Mouse (Mus musculus): ENCODE measurements at regions not wholly inside any gene's neighbourhood (a gene's known extent, or its start where the extent isn't known, plus 50 kb on each side); places are given as distances from the start of the nearest gene placed in this dataset.

GRCm38 (mm10) chr16:12516834-12517685 lies 533.1 kb downstream of the Shisa9 start:
- TF ChIP-seq EP300 (IDR thresholded peaks at IDR 0.05; ENCODE audit: low read depth) (no peak), CTCF (IDR thresholded peaks at IDR 0.05; ENCODE audit: low read depth) (no peak)
- ATAC-seq (ENCODE audit: insufficient read depth) (no peak), DNase-seq (ENCODE audit: low read depth in 3 of 3, low spot score in 3 of 3) (no peak)
- no peak overlapping the region for H3K9ac ChIP-seq (replicated peaks)
- 48% methylated on average over 8 of the region's 8 CpGs for WGBS (ENCODE audit: insufficient replicate concordance)
- H3K36me3 ChIP-seq (replicated peaks; ENCODE audit: control insufficient read depth, insufficient read depth, low read depth): no peaks in the 10 kb centered on the region
- H3K4me3 ChIP-seq (ENCODE audit: insufficient read depth in 1 of 2, low read depth in 2 of 2, low read length in 2 of 2): no peak overlapping the region
- no peaks in the 10 kb centered on the region for H3K9me3 ChIP-seq (ENCODE audit: control insufficient read depth, low read length)
- no peaks in the 10 kb centered on the region for H3K4me1 ChIP-seq (replicated peaks; ENCODE audit: control insufficient read depth in 2 of 2, insufficient read depth in 2 of 2, low read length in 1 of 2)
- H3K27me3 ChIP-seq (ENCODE audit: control insufficient read depth, insufficient read depth, low read length): no peaks in the 10 kb centered on the region
- no peak overlapping the region for H3K27ac ChIP-seq
- no peak overlapping the region for H3K4me2 ChIP-seq (ENCODE audit: low read depth)

GRCm38 (mm10) chr16:12518264-12518663 lies 534.4 kb downstream of the Shisa9 start:
- WGBS (ENCODE audit: insufficient replicate concordance): 56% methylated on average over 7 of the region's 7 CpGs
- no peak for DNase-seq (ENCODE audit: low read depth in 3 of 3, low spot score in 3 of 3)
- H3K4me3 ChIP-seq (ENCODE audit: insufficient read depth in 1 of 2, low read depth in 2 of 2, low read length in 2 of 2): no peak overlapping the region
- no peak for TF ChIP-seq CTCF (IDR thresholded peaks at IDR 0.05; ENCODE audit: low read depth)
- no peak for TF ChIP-seq EP300 (IDR thresholded peaks at IDR 0.05; ENCODE audit: low read depth)
- no peaks in the 10 kb centered on the region for H3K27me3 ChIP-seq (ENCODE audit: control insufficient read depth, insufficient read depth, low read length)
- H3K9ac ChIP-seq (replicated peaks): no peak overlapping the region
- H3K4me1 ChIP-seq (replicated peaks; ENCODE audit: control insufficient read depth in 2 of 2, insufficient read depth in 2 of 2, low read length in 1 of 2): no peaks in the 10 kb centered on the region
- no peak overlapping the region for H3K27ac ChIP-seq
- H3K36me3 ChIP-seq (replicated peaks; ENCODE audit: control insufficient read depth, insufficient read depth, low read depth): no peaks in the 10 kb centered on the region
- no peaks in the 10 kb centered on the region for H3K9me3 ChIP-seq (ENCODE audit: control insufficient read depth, low read length)
- H3K4me2 ChIP-seq (ENCODE audit: low read depth): no peak overlapping the region
- ATAC-seq (ENCODE audit: insufficient read depth): no peak

GRCm38 (mm10) chr16:12521711-12522476 lies 538.0 kb downstream of the Shisa9 start:
- Histone ChIP-seq H3K27ac (no peak overlapping the region), H3K4me1 (replicated peaks; ENCODE audit: control insufficient read depth in 2 of 2, insufficient read depth in 2 of 2, low read length in 1 of 2) (no peaks in the 10 kb centered on the region), H3K36me3 (replicated peaks; ENCODE audit: control insufficient read depth, insufficient read depth, low read depth) (no peaks in the 10 kb centered on the region), H3K27me3 (ENCODE audit: control insufficient read depth, insufficient read depth, low read length) (no peaks in the 10 kb centered on the region), H3K4me3 (ENCODE audit: insufficient read depth in 1 of 2, low read depth in 2 of 2, low read length in 2 of 2) (no peak overlapping the region), H3K9ac (replicated peaks) (no peak overlapping the region), H3K9me3 (ENCODE audit: control insufficient read depth, low read length) (no peaks in the 10 kb centered on the region), H3K4me2 (ENCODE audit: low read depth) (no peak overlapping the region)
- WGBS (ENCODE audit: insufficient replicate concordance): 57% methylated on average over 3 of the region's 3 CpGs
- DNase-seq (ENCODE audit: low read depth in 3 of 3, low spot score in 3 of 3): no peak
- TF ChIP-seq EP300 (IDR thresholded peaks at IDR 0.05; ENCODE audit: low read depth): no peak
- no peak for TF ChIP-seq CTCF (IDR thresholded peaks at IDR 0.05; ENCODE audit: low read depth)
- ATAC-seq (ENCODE audit: insufficient read depth): no peak

- H3K9ac ChIP-seq (replicated peaks): no peak overlapping the region
- H3K27me3 ChIP-seq (ENCODE audit: control insufficient read depth, insufficient read depth, low read length): no peaks in the 10 kb centered on the region
- no peak overlapping the region for H3K4me2 ChIP-seq (ENCODE audit: low read depth)
- no peaks in the 10 kb centered on the region for H3K9me3 ChIP-seq (ENCODE audit: control insufficient read depth, low read length)
- no peaks in the 10 kb centered on the region for H3K36me3 ChIP-seq (replicated peaks; ENCODE audit: control insufficient read depth, insufficient read depth, low read depth)
- no peak overlapping the region for H3K27ac ChIP-seq
- no peaks in the 10 kb centered on the region for H3K4me1 ChIP-seq (replicated peaks; ENCODE audit: control insufficient read depth in 2 of 2, insufficient read depth in 2 of 2, low read length in 1 of 2)
- no peak for TF ChIP-seq EP300 (IDR thresholded peaks at IDR 0.05; ENCODE audit: low read depth)
- TF ChIP-seq CTCF (IDR thresholded peaks at IDR 0.05; ENCODE audit: low read depth): no peak
- no peak overlapping the region for H3K4me3 ChIP-seq (ENCODE audit: insufficient read depth in 1 of 2, low read depth in 2 of 2, low read length in 2 of 2)
- ATAC-seq (ENCODE audit: insufficient read depth) (no peak), DNase-seq (ENCODE audit: low read depth in 3 of 3, low spot score in 3 of 3) (no peak)
Observed at GRCm38 (mm10) chr16:12548462-12548861, 561.0 kb upstream of the Ercc4 start.

GRCm38 (mm10) chr16:12588889-12589288 lies 520.6 kb upstream of the Ercc4 start:
- DNase-seq (ENCODE audit: low read depth in 3 of 3, low spot score in 3 of 3) (no peak), ATAC-seq (ENCODE audit: insufficient read depth) (no peak)
- no peaks in the 10 kb centered on the region for H3K4me1 ChIP-seq (replicated peaks; ENCODE audit: control insufficient read depth in 2 of 2, insufficient read depth in 2 of 2, low read length in 1 of 2)
- no peak overlapping the region for H3K4me3 ChIP-seq (ENCODE audit: insufficient read depth in 1 of 2, low read depth in 2 of 2, low read length in 2 of 2)
- H3K27ac ChIP-seq: no peak overlapping the region
- no peaks in the 10 kb centered on the region for H3K36me3 ChIP-seq (replicated peaks; ENCODE audit: control insufficient read depth, insufficient read depth, low read depth)
- H3K9me3 ChIP-seq (ENCODE audit: control insufficient read depth, low read length): no peaks in the 10 kb centered on the region
- TF ChIP-seq CTCF (IDR thresholded peaks at IDR 0.05; ENCODE audit: low read depth) (peak; percentile 42), EP300 (IDR thresholded peaks at IDR 0.05; ENCODE audit: low read depth) (no peak)
- H3K27me3 ChIP-seq (ENCODE audit: control insufficient read depth, insufficient read depth, low read length): no peaks in the 10 kb centered on the region
- H3K9ac ChIP-seq (replicated peaks): no peak overlapping the region
- H3K4me2 ChIP-seq (ENCODE audit: low read depth): no peak overlapping the region
